Mouse (Mus musculus): ENCODE measurements at regions not wholly inside any gene's neighbourhood (a gene's known extent, or its start where the extent isn't known, plus 50 kb on each side); places are given as distances from the start of the nearest gene placed in this dataset.

- TF ChIP-seq POLR2A (IDR thresholded peaks at IDR 0.05; ENCODE audit: borderline replicate concordance, extremely low read depth, insufficient read depth, insufficient read length, poor library complexity, severe bottlenecking) (no peak), CTCF (IDR thresholded peaks at IDR 0.05; ENCODE audit: borderline replicate concordance, extremely low read depth, insufficient read depth, insufficient read length) (no peak)
These were observed 328.9 kb downstream of the 1190002N15Rik start for GRCm38 (mm10) chr9:94208987-94209386.
